Mouse (Mus musculus): ENCODE measurements around the gene Napb. TPM values are rescaled to one million over a fixed set of nuclear protein-coding genes. Genes with fewer than 3 reads are reported as not detected.

Napb gene
- total and polyA plus RNA-seq, 3 experiments, result not detected

DNA sequence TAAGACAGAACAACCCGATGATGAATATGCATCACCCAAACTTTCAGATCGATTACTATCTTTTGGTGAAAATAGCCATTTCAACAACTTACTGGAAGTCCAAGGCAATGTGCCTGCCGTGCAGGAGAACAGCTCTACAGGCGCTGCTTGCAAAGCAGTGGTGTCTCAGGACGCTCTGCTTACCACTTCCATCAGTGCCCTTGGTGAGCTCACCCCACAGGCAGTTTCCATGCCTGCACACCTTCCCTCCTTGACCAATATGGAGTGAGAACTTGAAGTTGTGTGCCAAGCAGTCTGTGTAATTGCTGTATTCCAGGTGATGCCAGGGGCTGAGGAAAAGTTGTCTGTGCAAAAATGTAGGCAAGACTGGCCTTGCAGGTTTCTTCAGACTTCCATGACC is 41.5 kb downstream of the Napb start:
- H3K9me3 ChIP-seq (replicated peaks; ENCODE audit: insufficient read depth, low read length), result no peaks in the 10 kb centered on the region
- no peak overlapping the region for H3K9ac ChIP-seq (ENCODE audit: control insufficient read depth, low read depth, low read length, poor library complexity, severe bottlenecking)
- no peak for DNase-seq (ENCODE audit: low read depth, low spot score)
- no peaks in the 10 kb centered on the region for H3K4me1 ChIP-seq (ENCODE audit: control insufficient read depth in 1 of 2, insufficient read depth in 2 of 2, low read length in 2 of 2)
- H3K4me3 ChIP-seq (ENCODE audit: control insufficient read depth in 1 of 2, insufficient read depth in 1 of 2, low read depth in 2 of 2, low read length in 2 of 2), result no peak overlapping the region
- no peaks in the 10 kb centered on the region for H3K27me3 ChIP-seq (ENCODE audit: control insufficient read depth in 1 of 2, insufficient read depth in 2 of 2, low read length in 2 of 2)
- peaks cover 0 to 7% of the 10 kb centered on the region in 2 experiments; a peak in 2 of 4 replicates for H3K36me3 ChIP-seq (ENCODE audit: control insufficient read depth in 1 of 2, insufficient read depth in 2 of 2, low read length in 2 of 2)
- TF ChIP-seq KAT2A (conservative IDR thresholded peaks at IDR 0.05; ENCODE audit: low read depth, low read length), result no peak
- no peak for TF ChIP-seq ETS1 (IDR thresholded peaks at IDR 0.05; ENCODE audit: low read depth, low read length)
- no peak for TF ChIP-seq MXI1 (IDR thresholded peaks at IDR 0.05; ENCODE audit: low read depth, low read length)
- TF ChIP-seq ZC3H11A (IDR thresholded peaks at IDR 0.05; ENCODE audit: low read depth, low read length), result no peak
- no peak for TF ChIP-seq MYC (IDR thresholded peaks at IDR 0.05; ENCODE audit: low read depth, low read length)
- TF ChIP-seq SMC3 (IDR thresholded peaks at IDR 0.05; ENCODE audit: low read depth, low read length), result no peak
- no peak for TF ChIP-seq ZMIZ1 (IDR thresholded peaks at IDR 0.05; ENCODE audit: low read depth, low read length)
- no peak for TF ChIP-seq SIN3A (IDR thresholded peaks at IDR 0.05; ENCODE audit: low read length)
- no peak for TF ChIP-seq MAFK (IDR thresholded peaks at IDR 0.05; ENCODE audit: borderline replicate concordance, low read depth, low read length)
- TF ChIP-seq ELF1 (IDR thresholded peaks at IDR 0.05; ENCODE audit: low read depth, low read length), result no peak
- TF ChIP-seq NELFE (IDR thresholded peaks at IDR 0.05; ENCODE audit: low read depth, low read length), result no peak
- TF ChIP-seq POLR2AphosphoS2 (IDR thresholded peaks at IDR 0.05; ENCODE audit: low read length), result no peak
- TF ChIP-seq TAL1 (IDR thresholded peaks at IDR 0.05; ENCODE audit: low read length), result no peak
- no peak for TF ChIP-seq E2F4 (IDR thresholded peaks at IDR 0.05; ENCODE audit: borderline replicate concordance, low read depth, low read length)
- H3K27ac ChIP-seq (ENCODE audit: control insufficient read depth, low read depth, low read length), result no peak overlapping the region
- no peaks in the 10 kb centered on the region for H3K79me2 ChIP-seq (ENCODE audit: control insufficient read depth, insufficient read depth, low read length, poor library complexity)

DNA sequence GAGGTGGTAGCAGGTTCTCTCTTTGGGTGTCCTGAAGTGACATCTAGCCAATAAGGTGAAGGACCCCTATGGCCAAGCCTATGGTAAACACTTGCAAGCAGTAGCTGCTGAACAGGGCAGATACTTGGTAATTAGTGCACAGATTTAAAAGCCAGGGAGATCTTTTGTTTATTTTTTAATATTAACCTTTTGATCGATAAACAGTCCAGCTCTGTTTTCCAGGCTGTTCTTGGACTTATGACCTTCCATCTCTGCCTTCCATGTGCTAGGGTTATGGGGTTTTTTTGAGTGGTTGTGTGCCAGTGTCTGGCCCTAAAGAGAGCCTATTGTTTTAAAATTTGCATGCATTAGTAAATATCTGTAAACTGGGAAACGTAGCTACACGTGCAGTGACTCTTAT is 42.0 kb downstream of the Napb start:
- H3K9me3 ChIP-seq (replicated peaks; ENCODE audit: insufficient read depth, low read length), result no peaks in the 10 kb centered on the region
- TF ChIP-seq KAT2A (conservative IDR thresholded peaks at IDR 0.05; ENCODE audit: low read depth, low read length), result no peak
- TF ChIP-seq TCF12 (IDR thresholded peaks at IDR 0.05; ENCODE audit: low read depth, low read length), result no peak
- no peak for TF ChIP-seq POLR2AphosphoS5 (IDR thresholded peaks at IDR 0.05; ENCODE audit: borderline replicate concordance, low read depth, low read length)
- TF ChIP-seq USF1 (IDR thresholded peaks at IDR 0.05; ENCODE audit: low read depth, low read length), result no peak
- no peaks in the 10 kb centered on the region for H3K4me1 ChIP-seq (ENCODE audit: control insufficient read depth in 1 of 2, insufficient read depth in 2 of 2, low read length in 2 of 2)
- H3K27me3 ChIP-seq (ENCODE audit: control insufficient read depth in 1 of 2, insufficient read depth in 2 of 2, low read length in 2 of 2), result no peaks in the 10 kb centered on the region
- H3K36me3 ChIP-seq (ENCODE audit: control insufficient read depth in 1 of 2, insufficient read depth in 2 of 2, low read length in 2 of 2), result peaks cover 0 to 9% of the 10 kb centered on the region in 2 experiments; a peak in 2 of 4 replicates
- H3K9ac ChIP-seq (ENCODE audit: control insufficient read depth, low read depth, low read length, poor library complexity, severe bottlenecking), result no peak overlapping the region
- no peaks in the 10 kb centered on the region for H3K79me2 ChIP-seq (ENCODE audit: control insufficient read depth, insufficient read depth, low read length, poor library complexity)
- H3K27ac ChIP-seq (ENCODE audit: control insufficient read depth, low read depth, low read length), result no peak overlapping the region
- no peak overlapping the region for H3K4me3 ChIP-seq (ENCODE audit: control insufficient read depth in 1 of 2, insufficient read depth in 1 of 2, low read depth in 2 of 2, low read length in 2 of 2)
- no peak for DNase-seq (ENCODE audit: low read depth, low spot score)
